Mouse (Mus musculus) kidney, adult 8-10 months (tissue): Measurements from ENCODE around the gene Zfp839.

Source experiments
- DNase-seq, 2 experiments: peaks; one replicate each; pipeline ENCODE4 v3.0.0; 2022

Gene Zfp839

GRCm38 (mm10) chr12:110850010-110850928 lies at the start of gene Zfp839:
TSS of gene Zfp839 (plus strand) at chr12:110850253.
- peak; percentile 79 to 88 for DNase-seq

- no peak for DNase-seq
Observed at GRCm38 (mm10) chr12:110801876-110802464, 48.1 kb upstream of the Zfp839 start.

- no peak for DNase-seq
Observed at GRCm38 (mm10) chr12:110802674-110803297, 47.3 kb upstream of the Zfp839 start.

GRCm38 (mm10) chr12:110804261-110804660 lies 45.8 kb upstream of the Zfp839 start:
- no peak for DNase-seq

DNA sequence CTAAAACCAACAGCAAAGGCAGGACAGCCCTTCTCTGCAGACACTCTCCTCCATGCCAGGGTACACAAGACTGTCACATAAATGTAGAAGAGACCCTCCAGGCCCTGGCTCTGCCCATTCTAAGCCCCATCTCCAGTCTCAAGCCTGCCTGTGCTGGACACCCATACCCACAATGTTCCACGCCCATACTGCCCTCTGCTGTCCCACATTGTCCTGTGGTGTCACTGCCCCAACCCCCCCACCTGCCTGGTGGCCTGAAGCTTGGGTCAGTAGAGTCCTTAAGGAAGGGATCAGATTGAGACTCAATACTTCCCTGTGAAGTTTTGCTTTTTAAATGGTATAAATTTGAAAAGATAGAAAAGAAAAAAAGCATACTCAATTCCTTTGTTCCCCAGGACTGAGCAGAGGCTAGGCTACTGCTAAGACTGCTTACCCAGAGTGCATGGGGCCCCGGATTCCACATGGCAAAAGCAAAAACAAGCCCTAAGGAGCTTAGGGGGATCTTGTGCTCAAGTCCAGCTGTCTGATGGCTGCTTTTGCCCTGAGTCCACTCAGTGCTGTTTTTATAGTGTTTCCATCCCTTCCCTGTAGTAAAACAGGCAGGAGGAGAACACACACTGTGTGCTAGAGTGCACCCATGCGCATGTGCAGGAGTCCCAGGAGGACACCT lies 43.6 kb upstream of the Zfp839 start:
- peak in 1 of 2 experiments; percentile 52 for DNase-seq

DNA sequence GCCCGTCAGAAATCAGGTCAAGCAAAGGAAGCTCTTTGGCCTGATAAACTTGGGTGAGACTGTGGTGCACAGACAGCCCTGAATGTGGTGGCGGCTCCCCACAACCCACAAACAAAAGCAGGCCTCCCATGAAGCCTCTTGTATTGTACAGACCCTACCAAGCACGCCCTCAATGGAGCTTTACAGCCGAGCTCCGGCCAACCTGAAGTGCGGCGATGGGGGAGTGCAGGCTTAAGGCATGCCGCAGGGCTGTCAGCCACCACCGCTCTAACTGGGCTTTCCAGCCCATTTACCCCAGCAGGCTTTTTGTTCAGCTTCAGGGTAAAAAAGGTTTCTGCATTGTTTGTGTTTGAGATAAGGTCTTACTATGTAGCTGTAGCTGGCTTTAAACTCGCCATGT lies 41.6 kb upstream of the Zfp839 start:
- DNase-seq: no peak

GRCm38 (mm10) chr12:110808848-110809247 lies 41.2 kb upstream of the Zfp839 start:
- DNase-seq: no peak

- no peak for DNase-seq
Observed at GRCm38 (mm10) chr12:110813132-110813531, 36.9 kb upstream of the Zfp839 start.

DNA sequence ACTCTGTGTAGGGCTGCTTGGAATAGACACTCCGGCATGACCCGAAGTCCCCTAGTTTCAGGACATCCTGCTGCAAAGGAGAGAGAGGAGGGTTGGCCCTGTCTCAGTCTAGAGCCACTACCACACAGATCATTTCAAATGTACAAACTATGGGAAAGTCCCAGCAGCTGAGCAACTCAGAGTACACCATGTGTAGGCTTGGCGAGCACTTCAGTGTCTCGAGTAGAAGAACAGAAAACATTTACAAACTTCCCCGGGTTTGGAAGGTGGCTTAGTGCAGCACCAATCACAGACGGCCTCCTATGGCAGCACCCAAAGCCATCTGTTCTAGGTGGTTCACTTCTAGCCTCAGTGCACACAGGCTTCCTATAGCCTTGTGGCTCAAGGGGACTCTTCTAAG lies 36.4 kb upstream of the Zfp839 start:
- no peak for DNase-seq

DNA sequence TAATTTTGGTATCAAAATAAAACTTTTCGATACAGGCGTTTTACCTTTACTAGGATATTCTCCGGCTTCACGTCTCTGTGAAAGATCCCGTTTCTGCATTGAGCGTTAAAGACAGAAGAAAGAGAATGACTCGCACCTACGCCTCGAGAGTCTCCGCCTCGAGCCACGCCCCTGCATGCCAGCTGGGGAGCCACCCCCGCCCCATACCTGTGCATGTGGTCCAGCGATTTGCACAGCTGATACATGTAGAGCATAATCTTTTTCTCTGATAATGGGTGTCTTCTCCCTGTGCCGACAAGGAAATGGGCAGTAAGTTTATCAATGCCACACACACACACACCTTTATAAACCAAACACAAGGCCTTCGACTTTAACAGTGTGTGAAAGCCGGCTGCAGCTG lies 35.1 kb upstream of the Zfp839 start:
- DNase-seq: no peak

- no peak for DNase-seq
Observed at GRCm38 (mm10) chr12:110816833-110817232, 33.2 kb upstream of the Zfp839 start.

GRCm38 (mm10) chr12:110819367-110819766 lies 30.7 kb upstream of the Zfp839 start:
- no peak for DNase-seq

- no peak for DNase-seq
Observed at GRCm38 (mm10) chr12:110821787-110822186, 28.3 kb upstream of the Zfp839 start.

GRCm38 (mm10) chr12:110822366-110822765 lies 27.7 kb upstream of the Zfp839 start:
- no peak for DNase-seq

DNA sequence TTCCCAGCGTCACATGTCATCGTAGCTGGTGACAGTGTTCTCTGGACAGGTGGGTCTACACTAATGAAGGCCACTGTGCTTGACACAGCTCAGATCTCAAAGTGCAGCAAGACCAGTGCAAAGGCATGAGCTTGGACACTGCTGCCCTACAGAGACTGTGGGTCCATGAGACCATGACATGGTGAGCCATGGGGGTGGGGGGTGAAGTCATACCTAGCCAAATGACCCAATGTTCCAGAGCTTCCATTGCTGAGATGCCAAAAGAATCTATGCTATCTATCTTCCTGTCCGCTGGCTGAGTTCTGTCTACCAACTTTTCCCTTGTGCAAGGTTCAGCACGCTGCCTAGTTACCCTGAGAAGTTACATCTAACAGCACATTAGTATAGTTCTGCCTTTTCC lies 21.1 kb upstream of the Zfp839 start:
- DNase-seq: no peak

DNA sequence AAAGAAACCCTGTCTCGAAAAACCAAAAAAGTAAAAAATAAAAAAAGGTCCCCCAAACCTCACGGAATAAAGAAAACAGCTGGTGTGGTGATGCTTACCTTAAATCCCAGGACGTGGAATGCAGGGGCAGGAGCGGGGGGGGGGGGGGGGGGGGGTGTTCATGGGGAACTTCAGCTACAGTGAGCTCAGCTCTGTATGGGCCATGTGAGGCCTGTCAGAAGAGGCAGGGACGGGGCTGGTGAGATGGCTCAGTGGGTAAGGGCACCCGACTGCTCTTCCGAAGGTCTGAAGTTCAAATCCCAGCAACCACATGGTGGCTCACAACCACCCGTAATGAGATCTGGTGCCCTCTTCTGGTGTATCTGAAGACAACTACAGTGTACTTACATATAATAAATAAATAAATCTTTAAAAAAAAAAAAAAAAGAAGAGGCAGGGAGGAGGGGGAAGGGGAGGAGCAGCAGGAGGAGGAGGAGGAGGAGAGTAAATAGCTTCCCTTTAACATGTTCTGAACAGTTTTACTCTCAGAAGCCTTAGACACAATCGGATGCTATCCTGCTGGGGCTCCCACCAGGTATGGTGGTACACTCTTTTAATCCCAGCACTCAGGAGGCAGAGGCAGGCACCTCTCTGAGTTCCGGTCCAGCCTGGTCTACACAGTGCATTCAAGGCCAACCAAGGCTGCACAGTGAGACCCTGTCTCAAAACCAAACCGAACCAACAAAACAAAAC lies 19.6 kb upstream of the Zfp839 start:
- DNase-seq: no peak

DNA sequence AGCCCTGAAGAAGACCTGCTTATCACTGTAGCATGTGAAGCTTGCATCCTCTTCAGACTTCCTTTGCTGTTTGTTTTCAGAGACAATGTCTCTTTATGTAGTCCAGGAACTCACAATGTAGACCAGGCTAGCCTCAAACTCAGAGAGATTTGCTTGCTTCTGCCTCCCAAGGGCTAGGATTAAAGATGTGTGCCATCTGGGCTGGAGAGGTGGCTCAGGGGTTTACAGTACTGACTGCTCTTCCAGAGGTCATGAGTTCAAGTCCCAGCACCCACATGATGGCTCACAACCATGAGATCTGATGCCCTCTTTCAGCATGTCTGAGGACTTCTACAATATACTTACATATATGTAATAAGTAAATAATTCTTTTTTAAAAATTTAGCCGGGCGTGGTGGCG lies 14.9 kb upstream of the Zfp839 start:
- no peak for DNase-seq

GRCm38 (mm10) chr12:110836729-110837128 lies 13.3 kb upstream of the Zfp839 start:
- DNase-seq: no peak

- DNase-seq: peak; percentile 31 to 76
Observed at GRCm38 (mm10) chr12:110837192-110837841, 12.7 kb upstream of the Zfp839 start.

DNA sequence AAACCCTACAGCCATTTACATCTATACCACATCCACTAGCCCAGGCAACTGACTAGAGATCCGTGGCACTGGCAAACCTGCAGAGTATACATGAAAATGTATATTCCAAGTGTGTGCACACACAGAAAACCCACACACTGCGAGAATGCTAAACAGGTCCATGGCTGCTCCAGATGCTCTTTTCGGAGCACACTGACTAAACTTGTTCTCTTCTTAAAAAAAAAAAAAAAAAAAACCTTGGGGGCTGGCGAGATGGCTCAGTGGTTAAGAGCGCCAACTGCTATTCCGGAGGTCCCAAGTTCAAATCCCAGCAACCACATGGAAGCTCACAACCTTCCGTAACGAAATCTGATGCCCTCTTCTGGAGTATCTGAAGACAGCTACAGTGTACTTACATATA lies 12.2 kb upstream of the Zfp839 start:
- DNase-seq: no peak

DNA sequence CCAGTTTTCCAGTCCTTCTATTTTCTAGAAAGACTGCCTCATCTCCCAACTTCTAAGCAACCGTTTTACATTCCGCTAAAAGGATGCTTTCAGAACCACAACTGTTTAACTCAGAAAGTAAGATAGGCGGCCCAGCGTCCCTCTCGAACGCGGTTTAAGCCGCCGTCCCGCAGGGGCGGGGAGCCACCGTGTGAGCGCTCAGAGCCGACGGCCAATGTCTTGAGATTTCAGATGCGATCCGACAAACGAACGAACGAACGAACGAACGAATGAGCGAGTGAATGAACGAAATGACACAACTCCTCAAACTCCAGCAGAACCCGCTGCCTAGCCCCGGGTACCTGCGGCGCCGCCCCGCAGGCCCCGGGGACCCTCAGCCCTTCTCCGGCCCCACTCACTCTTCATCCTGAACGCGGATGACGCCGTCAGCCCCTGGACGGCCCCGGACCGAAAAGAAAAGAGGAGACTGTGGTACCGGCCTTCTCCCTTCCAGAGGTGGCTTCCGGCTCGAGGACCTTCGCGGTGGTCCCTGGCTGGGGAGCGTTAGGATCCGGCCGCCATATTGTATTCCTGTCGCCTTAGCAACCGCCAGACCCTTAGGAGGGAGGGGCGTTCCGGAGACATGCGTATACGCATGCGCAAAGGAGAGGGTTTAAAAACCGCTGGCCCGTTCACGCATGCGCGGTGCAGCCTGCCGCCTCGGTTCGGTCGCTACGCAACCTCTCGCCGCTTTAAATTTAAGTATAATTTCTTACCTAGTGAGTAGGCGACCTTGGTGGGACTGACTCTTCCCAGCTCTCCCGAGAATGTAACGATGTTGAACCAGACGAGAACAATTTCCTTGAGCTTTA lies 9.5 kb upstream of the Zfp839 start, which contains the start of gene Mok:
Gene Mok, minus strand, starts transcription at position 592 of the 851 bp plus-strand sequence.
- DNase-seq: peak; percentile 94 to 96
